Mouse (Mus musculus): ENCODE measurements around the gene Eaf1. TPM values are rescaled to one million over a fixed set of nuclear protein-coding genes. Genes with fewer than 3 reads are reported as not detected.
A peak's percentile ranks its signal among the peaks of the same experiment; 100 is the strongest.

The Eaf1 gene
- polyA plus RNA-seq, 1 experiment from 2014 or later = 14.9 TPM

DNA sequence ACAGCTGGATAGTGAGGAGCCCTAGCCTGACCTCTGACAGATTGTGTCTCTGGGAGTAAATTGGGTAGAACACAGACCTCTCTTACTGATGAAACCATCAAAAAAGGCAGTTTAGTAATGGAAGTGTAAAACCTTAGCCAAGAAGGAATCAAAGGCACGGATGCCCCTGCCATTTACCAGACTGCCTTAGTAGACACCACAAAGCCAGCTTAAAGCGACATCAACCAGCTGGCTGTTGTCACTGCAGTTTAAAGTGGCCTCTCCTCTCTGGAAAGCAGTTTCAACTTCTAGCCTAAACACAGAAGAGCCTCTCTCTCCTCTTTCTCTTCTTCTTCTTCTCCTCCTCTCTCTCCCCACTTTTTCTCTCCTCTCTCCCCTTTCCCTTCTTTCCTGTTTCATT is 27.1 kb downstream of the Eaf1 start:
- Histone ChIP-seq H3K9me3 (replicated peaks; ENCODE audit: low read length) (no peaks in the 10 kb centered on the region), H3K9ac (ENCODE audit: low read depth, low read length) (no peak overlapping the region), H3K27me3 (ENCODE audit: insufficient read depth, low read length) (no peaks in the 10 kb centered on the region), H3K4me1 (replicated peaks; ENCODE audit: insufficient read depth, low read length) (no peaks in the 10 kb centered on the region), H3K27ac (no peak overlapping the region), H3K4me3 (replicated peaks; ENCODE audit: low read depth, low read length) (no peak overlapping the region), H3K4me2 (ENCODE audit: low read length) (no peak overlapping the region), H3K36me3 (ENCODE audit: insufficient read depth, low read length) (no peaks in the 10 kb centered on the region)
- TF ChIP-seq CTCF (IDR thresholded peaks at IDR 0.05; ENCODE audit: low read depth) = no peak
- no peak for ATAC-seq (replicated peaks; ENCODE audit: low FRiP score, low read depth)
- whole genome bisulfite sequencing = 42% methylated on average over 2 of the region's 2 CpGs
- DNase-seq (ENCODE audit: low spot score) = no peak

DNA sequence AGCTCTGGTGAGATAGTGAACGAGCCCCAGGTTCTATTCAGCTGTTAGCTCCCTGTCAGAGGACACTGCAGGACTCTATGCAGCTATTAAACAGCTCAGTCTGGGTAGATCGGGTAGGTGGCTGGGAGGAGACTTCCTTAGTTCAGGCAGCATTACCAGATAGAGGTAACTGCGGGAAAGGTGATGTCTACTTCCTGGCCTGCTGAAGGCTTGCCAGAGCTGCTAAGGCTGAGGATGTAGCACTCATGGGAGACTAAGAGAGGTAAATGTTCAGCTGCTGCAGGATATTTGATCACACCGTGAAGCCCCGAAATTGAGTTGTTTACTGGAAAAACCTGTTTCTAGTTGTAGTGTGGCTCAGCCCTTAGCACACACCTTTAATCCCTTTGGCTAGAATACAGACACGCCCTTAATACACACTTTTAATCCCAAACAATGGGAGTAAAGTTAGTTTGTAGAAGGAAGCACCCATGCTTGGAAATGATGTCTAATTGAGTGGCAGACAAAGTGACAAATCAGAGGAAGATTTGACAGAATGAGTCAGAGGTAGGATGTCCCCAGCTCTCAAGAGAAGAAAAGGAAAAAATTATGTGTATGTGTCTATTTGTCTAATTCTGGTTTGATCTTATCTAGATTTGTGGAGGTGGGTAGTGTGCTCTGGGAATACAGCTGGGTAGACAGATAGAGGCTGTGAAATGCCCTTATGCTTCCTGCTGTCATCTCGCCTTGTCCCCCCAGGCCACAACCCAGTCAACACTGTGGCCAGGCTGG is 31.0 kb downstream of the Eaf1 start:
- Histone ChIP-seq H3K9ac (ENCODE audit: low read depth, low read length) (no peak overlapping the region), H3K9me3 (replicated peaks; ENCODE audit: low read length) (no peaks in the 10 kb centered on the region), H3K36me3 (ENCODE audit: insufficient read depth, low read length) (no peaks in the 10 kb centered on the region), H3K4me3 (replicated peaks; ENCODE audit: low read depth, low read length) (no peak overlapping the region), H3K27me3 (ENCODE audit: insufficient read depth, low read length) (no peaks in the 10 kb centered on the region), H3K4me1 (replicated peaks; ENCODE audit: insufficient read depth, low read length) (no peaks in the 10 kb centered on the region), H3K4me2 (ENCODE audit: low read length) (no peak overlapping the region), H3K27ac (no peak overlapping the region)
- DNase-seq (ENCODE audit: low spot score) (no peak), ATAC-seq (replicated peaks; ENCODE audit: low FRiP score, low read depth) (no peak)
- WGBS = 71% methylated on average over 7 of the region's 7 CpGs
- TF ChIP-seq CTCF (IDR thresholded peaks at IDR 0.05; ENCODE audit: low read depth) = no peak

DNA sequence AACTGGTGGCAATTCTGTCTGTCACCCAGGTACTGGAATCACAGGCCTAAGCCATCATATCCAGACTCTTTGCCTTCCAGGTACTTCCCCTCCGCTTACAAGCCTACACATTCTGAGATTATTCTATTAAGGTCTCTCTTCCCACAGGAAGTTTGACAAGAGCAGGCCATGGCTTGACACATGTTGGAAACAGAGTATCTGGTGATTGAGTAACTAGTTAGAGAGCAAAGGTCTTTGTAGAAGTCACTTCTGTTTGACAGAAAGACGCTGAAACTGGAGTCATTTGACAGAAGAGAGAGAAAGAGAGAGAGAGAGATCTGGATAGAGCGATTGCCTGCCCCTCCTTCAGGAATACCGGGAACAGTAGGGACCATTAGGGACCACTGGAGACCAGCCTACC is 36.6 kb downstream of the Eaf1 start:
- H3K36me3 ChIP-seq (ENCODE audit: insufficient read depth, low read length) = no peaks in the 10 kb centered on the region
- no peak for DNase-seq (ENCODE audit: low spot score)
- H3K9me3 ChIP-seq (replicated peaks; ENCODE audit: low read length) = no peaks in the 10 kb centered on the region
- peak overlapping the region; percentile 31; the same call in 1 of the 2 replicates for H3K27ac ChIP-seq
- ATAC-seq (replicated peaks; ENCODE audit: low FRiP score, low read depth) = no peak
- no peak overlapping the region for H3K9ac ChIP-seq (ENCODE audit: low read depth, low read length)
- no peaks in the 10 kb centered on the region for H3K4me1 ChIP-seq (replicated peaks; ENCODE audit: insufficient read depth, low read length)
- 76% methylated on average over 4 of the region's 4 CpGs for WGBS
- no peaks in the 10 kb centered on the region for H3K27me3 ChIP-seq (ENCODE audit: insufficient read depth, low read length)
- no peak overlapping the region for H3K4me3 ChIP-seq (replicated peaks; ENCODE audit: low read depth, low read length)
- no peak for TF ChIP-seq CTCF (IDR thresholded peaks at IDR 0.05; ENCODE audit: low read depth)
- no peak overlapping the region for H3K4me2 ChIP-seq (ENCODE audit: low read length)

DNA sequence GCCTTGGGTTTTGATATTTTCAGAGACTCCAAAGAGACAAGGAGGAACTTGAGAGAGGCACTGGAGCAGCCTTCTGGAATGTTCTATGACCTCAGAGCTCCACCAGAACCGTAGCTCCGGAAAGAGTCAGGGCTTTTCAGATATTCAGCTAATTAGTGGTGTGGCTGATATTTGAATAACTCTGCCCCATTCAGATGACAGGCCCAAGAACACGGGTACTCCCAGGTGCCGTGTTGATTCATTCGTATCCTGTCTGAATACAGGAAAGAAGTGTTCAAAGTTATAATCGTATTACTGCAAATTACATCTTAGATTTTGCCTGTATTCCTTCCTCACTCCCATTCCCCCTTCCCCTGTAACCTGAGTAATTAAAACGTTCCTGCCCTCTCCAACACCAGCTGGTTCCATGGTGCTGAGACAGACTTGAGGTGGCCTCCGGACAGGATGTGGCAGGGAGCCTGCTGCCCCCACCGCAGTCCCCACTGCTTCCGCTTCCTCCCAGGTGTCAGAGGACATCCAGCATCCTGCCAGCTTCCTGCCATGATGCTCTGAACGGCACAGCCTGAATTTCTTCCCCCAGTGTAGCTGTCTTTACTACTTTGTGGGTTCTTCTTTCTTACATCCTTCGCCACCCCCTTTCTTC is 37.4 kb downstream of the Eaf1 start:
- Histone ChIP-seq H3K27me3 (ENCODE audit: insufficient read depth, low read length) (no peaks in the 10 kb centered on the region), H3K9ac (ENCODE audit: low read depth, low read length) (no peak overlapping the region), H3K4me2 (ENCODE audit: low read length) (no peak overlapping the region), H3K4me1 (replicated peaks; ENCODE audit: insufficient read depth, low read length) (no peaks in the 10 kb centered on the region), H3K36me3 (ENCODE audit: insufficient read depth, low read length) (no peaks in the 10 kb centered on the region), H3K27ac (peak overlapping the region; percentile 31; the same call in 1 of the 2 replicates), H3K4me3 (replicated peaks; ENCODE audit: low read depth, low read length) (no peak overlapping the region), H3K9me3 (replicated peaks; ENCODE audit: low read length) (no peaks in the 10 kb centered on the region)
- ATAC-seq (replicated peaks; ENCODE audit: low FRiP score, low read depth) (no peak), DNase-seq (ENCODE audit: low spot score) (peak; percentile 56)
- no peak for TF ChIP-seq CTCF (IDR thresholded peaks at IDR 0.05; ENCODE audit: low read depth)
- 39% methylated on average over 12 of the region's 12 CpGs for WGBS

DNA sequence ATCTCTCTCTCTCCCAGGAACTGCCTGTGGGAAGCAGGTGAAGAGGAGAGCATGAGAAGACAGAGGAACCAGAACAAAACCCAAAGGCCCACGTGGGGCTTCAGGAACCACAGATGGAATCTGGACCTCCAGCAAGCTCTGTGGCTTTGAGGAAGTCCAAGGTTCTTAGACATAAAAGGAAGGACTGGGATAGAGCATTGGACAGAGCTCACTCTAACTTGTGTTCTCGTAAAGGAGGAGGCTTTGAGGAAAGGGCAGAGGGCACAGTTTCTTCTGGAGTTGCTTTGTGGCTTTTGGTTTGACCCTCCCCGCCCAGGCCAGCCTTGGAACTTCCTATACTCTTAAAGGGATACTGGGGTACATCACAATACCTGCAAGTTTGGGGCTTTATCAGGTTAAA is 38.5 kb downstream of the Eaf1 start:
- DNase-seq (ENCODE audit: low spot score) = no peak
- Histone ChIP-seq H3K4me3 (replicated peaks; ENCODE audit: low read depth, low read length) (no peak overlapping the region), H3K4me2 (ENCODE audit: low read length) (no peak overlapping the region), H3K9me3 (replicated peaks; ENCODE audit: low read length) (no peaks in the 10 kb centered on the region), H3K27ac (no peak overlapping the region), H3K4me1 (replicated peaks; ENCODE audit: insufficient read depth, low read length) (no peaks in the 10 kb centered on the region), H3K27me3 (ENCODE audit: insufficient read depth, low read length) (no peaks in the 10 kb centered on the region), H3K9ac (ENCODE audit: low read depth, low read length) (no peak overlapping the region), H3K36me3 (ENCODE audit: insufficient read depth, low read length) (no peaks in the 10 kb centered on the region)
- no peak for TF ChIP-seq CTCF (IDR thresholded peaks at IDR 0.05; ENCODE audit: low read depth)
- 69% methylated on average over 3 of the region's 3 CpGs for WGBS
- no peak for ATAC-seq (replicated peaks; ENCODE audit: low FRiP score, low read depth)

DNA sequence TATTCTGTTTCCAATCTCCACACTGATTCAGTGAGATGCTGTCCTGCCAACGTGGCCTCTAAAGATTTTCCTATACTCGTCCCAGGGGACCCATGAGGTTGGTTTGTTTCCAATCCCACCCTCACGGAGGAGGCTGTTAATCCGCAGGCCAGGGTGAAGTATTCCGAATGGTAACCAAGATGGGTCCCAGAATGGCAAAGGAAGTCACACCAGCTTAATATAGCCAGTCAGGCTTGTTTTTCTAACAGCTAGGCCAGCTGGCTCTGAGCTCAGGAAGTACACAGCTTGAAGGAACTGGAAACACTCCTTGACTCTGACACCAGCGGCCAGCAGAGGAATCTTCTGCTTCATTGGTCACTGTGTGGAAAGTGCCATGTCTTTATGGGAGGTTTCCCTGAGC is 43.1 kb downstream of the Eaf1 start:
- ATAC-seq (replicated peaks; ENCODE audit: low FRiP score, low read depth) (no peak; the same call in 1 of the 2 replicates), DNase-seq (ENCODE audit: low spot score) (peak; percentile 61)
- H3K27me3 ChIP-seq (ENCODE audit: insufficient read depth, low read length) = no peaks in the 10 kb centered on the region
- no peak overlapping the region for H3K4me3 ChIP-seq (replicated peaks; ENCODE audit: low read depth, low read length)
- H3K4me1 ChIP-seq (replicated peaks; ENCODE audit: insufficient read depth, low read length) = no peaks in the 10 kb centered on the region
- H3K9me3 ChIP-seq (replicated peaks; ENCODE audit: low read length) = no peaks in the 10 kb centered on the region
- no peak overlapping the region for H3K27ac ChIP-seq
- H3K9ac ChIP-seq (ENCODE audit: low read depth, low read length) = no peak overlapping the region
- H3K36me3 ChIP-seq (ENCODE audit: insufficient read depth, low read length) = no peaks in the 10 kb centered on the region
- no peak overlapping the region for H3K4me2 ChIP-seq (ENCODE audit: low read length)
- no peak for TF ChIP-seq CTCF (IDR thresholded peaks at IDR 0.05; ENCODE audit: low read depth)
- 57% methylated on average over 6 of the region's 6 CpGs for WGBS
